Mouse (Mus musculus): ENCODE results near the gene Ccdc13.

Gene Ccdc13

GRCm38 (mm10) chr9:121808511-121808910 is 30.8 kb downstream of the Ccdc13 start:
- ATAC-seq (ENCODE audit: insufficient number of reproducible peaks, low FRiP score, low TSS enrichment): no peak

GRCm38 (mm10) chr9:121807947-121808346 is 31.3 kb downstream of the Ccdc13 start:
- ATAC-seq (ENCODE audit: insufficient number of reproducible peaks, low FRiP score, low TSS enrichment): no peak

- ATAC-seq (ENCODE audit: insufficient number of reproducible peaks, low FRiP score, low TSS enrichment): no peak
Measured at GRCm38 (mm10) chr9:121807546-121807945, 31.7 kb downstream of the Ccdc13 start.

GRCm38 (mm10) chr9:121802747-121803146 is 36.5 kb downstream of the Ccdc13 start:
- ATAC-seq (ENCODE audit: insufficient number of reproducible peaks, low FRiP score, low TSS enrichment): no peak

- no peak for ATAC-seq (ENCODE audit: insufficient number of reproducible peaks, low FRiP score, low TSS enrichment)
Measured at GRCm38 (mm10) chr9:121798887-121799520, 40.3 kb downstream of the Ccdc13 start.

GRCm38 (mm10) chr9:121797722-121798121 is 41.5 kb downstream of the Ccdc13 start:
- no peak for ATAC-seq (ENCODE audit: insufficient number of reproducible peaks, low FRiP score, low TSS enrichment)

GRCm38 (mm10) chr9:121794972-121795539 is 44.2 kb downstream of the Ccdc13 start:
- ATAC-seq (ENCODE audit: insufficient number of reproducible peaks, low FRiP score, low TSS enrichment): no peak

GRCm38 (mm10) chr9:121791757-121792521 is 47.3 kb downstream of the Ccdc13 start, which contains the start of gene Hhatl:
Gene Hhatl, minus strand, starts transcription at chr9:121792507.
- ATAC-seq (ENCODE audit: insufficient number of reproducible peaks, low FRiP score, low TSS enrichment): no peak

GRCm38 (mm10) chr9:121791206-121791605 is 48.1 kb downstream of the Ccdc13 start:
- ATAC-seq (ENCODE audit: insufficient number of reproducible peaks, low FRiP score, low TSS enrichment): no peak

- no peak for ATAC-seq (ENCODE audit: insufficient number of reproducible peaks, low FRiP score, low TSS enrichment)
Measured at GRCm38 (mm10) chr9:121786359-121786758, 52.9 kb downstream of the Ccdc13 start.

GRCm38 (mm10) chr9:121785261-121785660 is 54.0 kb downstream of the Ccdc13 start:
- ATAC-seq (ENCODE audit: insufficient number of reproducible peaks, low FRiP score, low TSS enrichment): no peak

- no peak for ATAC-seq (ENCODE audit: insufficient number of reproducible peaks, low FRiP score, low TSS enrichment)
Measured at GRCm38 (mm10) chr9:121784801-121785200, 54.5 kb downstream of the Ccdc13 start.

GRCm38 (mm10) chr9:121778066-121778624 is 61.1 kb downstream of the Ccdc13 start:
- no peak for ATAC-seq (ENCODE audit: insufficient number of reproducible peaks, low FRiP score, low TSS enrichment)

GRCm38 (mm10) chr9:121777484-121778065 is 61.7 kb downstream of the Ccdc13 start, which contains the start of gene Klhl40:
Gene Klhl40, plus strand, starts transcription at chr9:121777607.
- ATAC-seq (ENCODE audit: insufficient number of reproducible peaks, low FRiP score, low TSS enrichment): no peak

- ATAC-seq (ENCODE audit: insufficient number of reproducible peaks, low FRiP score, low TSS enrichment): no peak
Measured at GRCm38 (mm10) chr9:121776511-121776910, 62.8 kb downstream of the Ccdc13 start.

GRCm38 (mm10) chr9:121775951-121776350 is 63.3 kb downstream of the Ccdc13 start:
- ATAC-seq (ENCODE audit: insufficient number of reproducible peaks, low FRiP score, low TSS enrichment): no peak

GRCm38 (mm10) chr9:121772412-121772811 is 66.8 kb downstream of the Ccdc13 start:
- ATAC-seq (ENCODE audit: insufficient number of reproducible peaks, low FRiP score, low TSS enrichment): no peak

- ATAC-seq (ENCODE audit: insufficient number of reproducible peaks, low FRiP score, low TSS enrichment): no peak
Measured at GRCm38 (mm10) chr9:121765166-121765855, 74.0 kb downstream of the Ccdc13 start.

- no peak for ATAC-seq (ENCODE audit: insufficient number of reproducible peaks, low FRiP score, low TSS enrichment)
Measured at GRCm38 (mm10) chr9:121763716-121764115, 75.5 kb downstream of the Ccdc13 start.

- ATAC-seq (ENCODE audit: insufficient number of reproducible peaks, low FRiP score, low TSS enrichment): no peak
Measured at GRCm38 (mm10) chr9:121762761-121763160, 76.5 kb downstream of the Ccdc13 start.

All from cerebellum, adult (tissue).